Mouse (Mus musculus) heart, adult 2 months (tissue): ENCODE measurements at regions not wholly inside any gene's neighbourhood (a gene's known extent, or its start where the extent isn't known, plus 50 kb on each side); places are given as distances from the start of the nearest gene placed in this dataset.

Experiments
- CTCF ChIP-seq: fragments of 200-600 bp; IDR thresholded peaks from 2 replicates; pipeline ENCODE4 v1.8.1; 2022; ENCODE audit warnings: antibody characterized with exemption, mild to moderate bottlenecking, moderate library complexity
- EP300 ChIP-seq: fragments of 200-500 bp; IDR thresholded peaks from 2 replicates; pipeline ENCODE4 v1.6.1; 2011; ENCODE audit warnings: low read depth, low read length, control low read depth; ENCODE audit not compliant: insufficient read depth
- POLR2A ChIP-seq: fragments of 200-500 bp; IDR thresholded peaks from 2 replicates; pipeline ENCODE4 v1.6.1; 2011; ENCODE audit warnings: mild to moderate bottlenecking, low read depth, low read length, control low read depth; ENCODE audit not compliant: insufficient read depth

DNA sequence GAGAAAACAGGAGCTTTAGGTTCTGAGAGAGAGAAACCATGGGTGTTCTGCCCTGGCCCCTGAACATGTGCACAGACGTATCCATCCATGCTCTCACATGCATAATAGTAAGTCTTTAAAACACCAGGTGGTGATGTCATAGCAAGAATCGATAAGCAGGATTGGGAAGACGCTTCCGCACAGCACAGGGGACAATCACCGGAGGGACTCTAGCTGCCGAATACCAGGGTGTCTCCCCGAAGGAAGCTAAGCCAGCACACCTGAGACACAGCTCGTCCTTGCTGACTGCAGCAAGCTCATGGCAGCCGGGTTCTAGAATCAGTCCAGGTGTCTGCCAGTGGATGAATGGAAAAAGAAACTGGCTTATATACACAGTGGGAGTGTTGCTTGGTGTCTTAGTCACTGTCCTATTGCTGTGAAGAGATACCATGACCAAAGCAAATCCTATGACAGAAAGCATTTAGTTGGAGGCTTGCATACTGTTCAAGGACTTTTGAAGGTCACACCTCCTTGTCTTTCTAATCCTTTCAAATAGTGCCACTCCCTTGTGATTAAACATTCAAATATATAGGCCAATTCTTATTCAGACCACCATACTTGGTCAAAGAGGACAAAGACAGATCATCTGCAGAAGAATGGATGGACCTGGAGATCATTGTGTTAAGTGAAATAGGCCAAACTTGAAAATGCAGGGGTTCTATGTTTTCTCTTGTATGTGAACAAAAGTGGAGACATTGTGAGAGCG is 124.4 kb downstream of the Anxa2 start:
- TF ChIP-seq CTCF, result no peak
- no peak for TF ChIP-seq POLR2A
- no peak for TF ChIP-seq EP300
